Mouse (Mus musculus): ENCODE data around the gene Stard9. TPM values are rescaled to one million over a fixed set of nuclear protein-coding genes. Genes with fewer than 3 reads are reported as not detected.

Gene Stard9
- 4.1 to 9.6 TPM (median 6.0 TPM) in 3 replicates for total RNA-seq (2017)

DNA sequence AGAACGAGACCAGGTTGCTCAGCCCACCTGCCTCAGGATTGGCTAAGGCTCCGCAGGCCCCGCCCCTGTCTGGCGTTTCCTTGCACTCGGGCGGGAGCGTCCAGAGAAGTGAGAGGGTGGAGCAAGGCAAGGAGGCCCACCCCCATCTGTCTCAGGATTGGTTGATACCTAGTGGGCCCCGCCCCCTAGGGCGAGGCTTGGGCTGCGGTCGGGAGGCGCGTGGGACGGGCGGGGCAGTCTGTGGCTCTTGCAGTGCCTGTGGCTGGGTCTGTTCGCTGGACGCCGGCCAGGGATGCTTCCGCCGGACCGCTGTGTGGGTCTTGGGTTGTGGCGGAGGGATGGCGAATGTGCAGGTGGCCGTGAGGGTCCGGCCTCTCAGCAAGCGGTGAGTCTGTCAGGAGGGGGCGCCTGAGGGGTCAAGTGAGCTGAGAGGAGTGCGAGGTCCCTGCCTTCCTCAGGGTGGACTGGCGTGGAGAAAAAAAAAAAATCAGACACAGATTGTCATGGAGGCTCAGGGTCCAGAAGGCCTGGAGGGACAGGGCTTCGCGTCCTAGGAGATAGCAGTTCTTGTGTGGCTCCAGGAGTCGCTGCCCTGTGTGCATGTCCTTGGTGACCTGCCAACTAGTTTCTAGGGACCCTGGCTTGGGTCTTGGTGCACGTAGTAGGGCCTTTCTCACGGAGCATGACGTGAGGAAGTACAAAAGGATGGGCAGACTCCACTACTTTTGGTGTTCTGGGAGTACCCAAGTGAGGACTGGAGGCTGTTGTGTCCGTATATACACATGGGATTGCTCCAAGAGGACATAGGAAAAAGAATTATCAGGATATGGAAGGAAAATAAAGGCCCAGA, at the start of gene Stard9:
Gene Stard9 (plus strand): TSS at position 236 of the 850 bp plus-strand sequence.
- ATAC-seq (replicated peaks; ENCODE audit: insufficient number of reproducible peaks, low FRiP score, low TSS enrichment, poor library complexity, severe bottlenecking), result peak; percentile 99

DNA sequence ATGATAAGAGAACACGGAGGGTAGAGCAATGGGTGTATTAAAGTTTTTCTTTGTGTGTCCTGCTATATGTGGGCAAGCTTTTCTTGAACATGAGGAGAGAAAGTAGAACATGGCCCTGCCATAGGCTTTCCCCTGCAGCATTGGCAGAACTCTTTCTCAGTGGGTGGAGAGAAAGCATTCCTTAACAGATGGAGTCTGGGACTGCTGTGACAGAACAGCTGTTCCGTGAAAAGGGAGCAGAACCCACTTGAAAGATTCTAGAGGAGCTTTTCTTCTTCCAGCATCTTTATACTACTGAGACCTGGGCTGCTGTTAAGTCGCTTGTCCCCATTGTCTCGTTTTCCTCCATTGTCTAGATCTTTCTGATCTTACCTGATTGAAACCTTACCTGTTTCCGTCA, 39.2 kb upstream of the Stard9 start:
- no peak for ATAC-seq (replicated peaks; ENCODE audit: insufficient number of reproducible peaks, low FRiP score, low TSS enrichment, poor library complexity, severe bottlenecking)

GRCm38 (mm10) chr2:120592227-120592626, 36.7 kb upstream of the Stard9 start:
- no peak for ATAC-seq (replicated peaks; ENCODE audit: insufficient number of reproducible peaks, low FRiP score, low TSS enrichment, poor library complexity, severe bottlenecking)

DNA sequence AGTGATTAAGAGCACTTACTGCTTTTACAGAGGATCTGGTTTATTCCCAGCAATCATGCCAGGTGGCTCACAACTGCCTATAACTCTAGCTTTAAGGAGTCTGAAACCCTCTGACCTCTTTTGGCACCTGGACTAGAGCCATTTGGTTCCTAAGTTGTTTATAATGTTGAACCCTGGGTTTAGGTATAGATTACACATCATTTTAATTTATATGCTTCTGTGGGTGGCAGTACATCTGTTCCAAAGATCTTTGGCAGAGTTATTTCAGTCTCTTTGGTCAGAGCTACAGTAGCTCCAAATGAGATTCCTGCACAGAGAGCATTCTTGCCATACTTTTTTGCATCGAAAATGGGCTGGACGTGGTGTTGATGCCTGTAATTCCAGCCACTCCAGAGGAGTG, 31.2 kb upstream of the Stard9 start:
- ATAC-seq (replicated peaks; ENCODE audit: insufficient number of reproducible peaks, low FRiP score, low TSS enrichment, poor library complexity, severe bottlenecking), result no peak

DNA sequence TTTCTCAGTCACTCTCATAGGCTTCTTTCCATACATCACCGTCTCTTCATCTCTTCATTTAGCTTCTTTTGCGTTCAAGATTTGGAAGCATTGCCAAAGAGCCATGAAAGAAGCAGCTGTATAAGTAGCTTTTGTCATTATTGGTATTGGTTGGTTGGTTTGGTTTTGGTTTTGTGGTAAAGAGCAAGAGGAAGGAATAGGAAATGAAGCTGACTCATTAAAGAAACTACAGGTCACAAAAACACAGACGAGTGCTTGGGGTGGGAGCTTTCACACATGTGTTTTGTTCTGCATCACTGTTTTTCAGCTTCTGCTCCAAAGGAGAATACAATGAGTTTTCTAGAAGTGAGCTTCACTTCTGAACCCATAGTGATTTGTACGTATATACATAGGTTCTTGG, 29.4 kb upstream of the Stard9 start:
- no peak for ATAC-seq (replicated peaks; ENCODE audit: insufficient number of reproducible peaks, low FRiP score, low TSS enrichment, poor library complexity, severe bottlenecking)

DNA sequence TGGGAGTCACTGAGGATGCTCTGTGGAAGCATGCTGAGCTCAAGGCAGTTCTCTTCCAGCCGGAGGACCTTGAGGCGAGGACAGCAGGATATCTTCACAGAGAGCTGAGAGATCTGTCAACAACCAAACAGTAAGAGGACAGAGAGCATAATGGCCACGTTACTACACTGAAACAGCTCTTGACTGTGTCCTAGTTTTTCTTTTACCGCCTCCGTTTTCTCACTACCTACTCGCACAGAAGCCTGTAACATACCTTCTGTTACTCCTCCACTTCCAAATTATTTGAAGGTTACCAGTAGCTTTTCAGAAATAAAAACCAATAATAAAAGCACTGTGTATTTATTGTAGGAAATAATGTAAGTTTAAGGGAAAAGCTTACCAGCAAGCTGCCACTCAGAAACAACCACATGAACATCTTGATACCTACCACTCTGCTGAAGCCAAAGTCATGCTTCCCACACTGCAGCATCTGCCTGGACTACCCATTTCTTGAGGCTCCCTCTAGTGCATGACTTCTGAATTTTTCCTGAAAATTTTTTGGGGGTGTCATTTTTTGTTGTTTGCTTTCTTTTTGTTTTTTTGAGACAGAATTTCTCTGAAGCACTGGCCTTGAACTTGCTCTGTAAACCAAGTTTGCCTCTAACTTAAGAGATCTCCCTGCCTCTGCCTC, 22.8 kb upstream of the Stard9 start:
- ATAC-seq (replicated peaks; ENCODE audit: insufficient number of reproducible peaks, low FRiP score, low TSS enrichment, poor library complexity, severe bottlenecking), result no peak

DNA sequence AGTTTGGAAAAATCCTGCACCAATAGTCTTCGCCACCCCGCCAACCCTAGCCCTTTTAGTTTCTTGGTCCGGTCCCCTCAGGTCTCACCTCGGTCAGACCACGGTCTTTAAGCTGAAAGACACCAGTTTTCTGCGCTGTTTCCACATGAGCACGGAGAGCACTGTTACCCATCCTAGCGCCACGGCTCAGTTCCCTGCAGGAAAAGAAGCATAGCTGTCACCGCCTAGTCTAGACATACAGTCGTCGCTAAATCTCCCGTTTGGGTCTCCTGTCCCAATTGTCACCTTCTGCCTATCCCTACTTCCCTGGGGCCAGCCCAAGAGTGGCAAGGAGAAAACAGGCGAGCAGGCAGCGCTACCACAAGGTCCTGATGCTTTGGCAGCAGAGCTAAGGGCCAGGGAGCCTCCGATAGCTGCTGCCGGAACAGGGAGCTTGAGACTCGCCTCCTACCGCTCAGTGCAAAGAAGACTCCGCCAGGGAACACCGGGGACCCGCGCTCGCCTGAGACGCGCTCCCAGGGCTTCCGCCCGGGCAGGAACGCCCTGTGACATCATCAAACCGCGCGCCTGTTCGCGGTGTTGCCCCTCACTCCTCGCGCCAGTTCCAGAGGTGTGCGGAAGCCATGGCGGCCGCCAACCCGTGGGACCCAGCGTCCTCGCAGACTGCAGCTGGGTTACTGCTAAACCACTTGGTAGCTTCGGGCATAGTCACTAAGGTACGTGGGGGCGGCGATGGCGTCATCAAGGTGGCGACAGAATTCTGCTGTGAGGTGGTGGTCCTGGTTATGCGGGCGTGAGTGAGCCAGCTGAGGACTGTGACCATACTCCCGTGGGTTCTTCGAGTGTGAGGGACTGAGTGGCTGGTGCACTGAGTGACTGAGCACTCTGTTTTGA, 19.8 kb upstream of the Stard9 start, which contains the start of the genes Haus2 and Lrrc57:
Gene Haus2 (plus strand): TSS at position 554 of the 894 bp plus-strand sequence.
Gene Lrrc57 (minus strand): TSS at position 691 of the 894 bp plus-strand sequence.
- ATAC-seq (replicated peaks; ENCODE audit: insufficient number of reproducible peaks, low FRiP score, low TSS enrichment, poor library complexity, severe bottlenecking), result peak; percentile 90

GRCm38 (mm10) chr2:120616279-120617163, 12.4 kb upstream of the Stard9 start:
- no peak for ATAC-seq (replicated peaks; ENCODE audit: insufficient number of reproducible peaks, low FRiP score, low TSS enrichment, poor library complexity, severe bottlenecking)

DNA sequence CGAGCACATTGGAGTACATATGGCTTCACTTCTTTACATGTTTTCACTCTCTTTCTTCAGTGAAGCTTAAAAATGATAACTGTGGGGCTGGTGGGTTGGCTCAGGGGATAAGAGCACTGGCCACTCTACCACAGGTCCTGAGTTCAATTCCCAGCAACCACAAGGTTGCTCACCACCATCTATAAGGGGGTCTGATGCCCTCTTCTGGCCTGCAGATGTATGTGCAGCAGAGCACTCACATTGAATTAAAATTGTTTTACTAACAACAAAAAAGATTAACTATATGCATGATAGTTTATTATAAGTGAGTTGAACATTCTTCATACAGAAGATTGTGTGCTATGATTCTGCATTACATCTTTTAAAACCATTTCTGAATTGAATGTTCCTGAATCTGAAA, 9.4 kb upstream of the Stard9 start:
- no peak for ATAC-seq (replicated peaks; ENCODE audit: insufficient number of reproducible peaks, low FRiP score, low TSS enrichment, poor library complexity, severe bottlenecking)

DNA sequence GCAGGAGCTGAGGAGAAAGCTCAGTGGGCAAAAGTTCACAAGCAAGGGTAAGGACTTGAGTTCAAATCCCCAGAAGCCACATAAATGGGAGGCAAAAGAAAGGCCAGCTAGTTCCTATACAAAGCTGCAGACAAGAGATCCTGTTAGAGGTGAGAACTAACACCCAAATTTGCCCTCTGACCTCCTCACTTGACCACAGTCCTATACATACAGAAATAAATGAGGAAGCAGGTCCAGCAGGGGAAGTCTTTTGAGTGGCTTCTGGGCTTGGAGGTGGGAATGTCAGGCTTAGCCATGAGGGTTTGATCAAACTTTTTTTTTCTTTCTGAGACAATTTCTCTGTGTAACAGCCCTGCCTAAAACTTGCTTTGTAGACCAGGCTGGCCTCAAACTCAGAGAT, 6.0 kb upstream of the Stard9 start:
- peak; percentile 61 for ATAC-seq (replicated peaks; ENCODE audit: insufficient number of reproducible peaks, low FRiP score, low TSS enrichment, poor library complexity, severe bottlenecking)

GRCm38 (mm10) chr2:120628076-120628865, 650 bp upstream of the Stard9 start:
- no peak for ATAC-seq (replicated peaks; ENCODE audit: insufficient number of reproducible peaks, low FRiP score, low TSS enrichment, poor library complexity, severe bottlenecking)

DNA sequence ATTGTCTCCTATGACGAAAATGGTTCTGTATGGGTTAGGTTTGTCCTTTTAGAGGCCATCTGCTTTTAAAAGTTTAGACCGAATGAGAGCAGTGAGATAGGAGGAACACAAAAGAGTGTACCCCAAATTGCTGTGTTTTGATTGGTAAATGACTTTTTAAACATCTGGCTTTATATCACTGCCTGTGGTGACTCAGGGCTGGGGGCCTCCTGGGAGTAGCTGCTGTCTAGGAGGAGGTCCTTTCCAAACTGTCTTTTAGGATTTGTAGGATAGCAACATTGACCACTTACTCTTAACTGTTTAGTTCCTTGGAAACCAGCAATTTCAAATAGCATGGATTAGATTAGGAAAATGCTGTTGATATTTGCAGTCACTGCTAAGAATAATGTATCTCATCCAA, 1.3 kb downstream of the Stard9 start:
- ATAC-seq (replicated peaks; ENCODE audit: insufficient number of reproducible peaks, low FRiP score, low TSS enrichment, poor library complexity, severe bottlenecking), result no peak

DNA sequence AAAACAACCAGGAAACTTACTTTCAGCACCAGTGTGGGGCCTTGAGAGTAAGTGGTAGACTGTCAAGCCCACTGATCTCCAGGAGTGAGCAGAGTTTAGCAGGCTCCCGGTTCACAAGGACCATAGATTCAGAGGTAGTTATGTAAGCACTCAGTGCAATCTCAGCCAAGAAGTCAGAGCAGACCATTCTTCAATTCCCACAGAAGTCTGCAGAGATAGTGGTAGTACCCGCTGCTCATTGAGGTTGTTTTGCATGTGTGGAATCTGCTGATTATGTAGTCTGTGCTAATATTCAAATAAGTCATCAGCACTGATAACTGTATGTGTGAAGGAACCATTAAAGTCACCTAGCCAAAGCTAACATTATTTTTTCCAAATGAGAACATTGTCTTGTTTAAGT, 1.7 kb downstream of the Stard9 start:
- ATAC-seq (replicated peaks; ENCODE audit: insufficient number of reproducible peaks, low FRiP score, low TSS enrichment, poor library complexity, severe bottlenecking), result no peak

DNA sequence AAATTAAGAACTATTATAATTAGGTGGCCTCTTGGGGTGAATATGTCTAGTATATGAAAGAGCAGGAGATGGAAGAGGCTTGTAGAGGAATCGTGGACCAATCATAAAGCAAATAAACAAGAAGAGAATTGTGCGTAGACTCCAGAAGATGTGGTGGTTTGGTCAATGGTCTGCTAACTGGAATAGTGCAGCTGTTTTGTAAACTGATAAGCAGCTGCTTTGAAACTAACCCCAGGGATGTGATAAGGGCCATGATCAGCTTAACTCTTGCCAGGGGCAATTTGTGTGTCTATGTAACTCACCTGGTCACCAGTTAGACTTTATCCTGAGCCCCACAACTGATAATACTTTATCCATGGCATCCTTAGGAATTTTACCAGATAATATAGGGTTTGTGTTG, 2.6 kb downstream of the Stard9 start:
- no peak for ATAC-seq (replicated peaks; ENCODE audit: insufficient number of reproducible peaks, low FRiP score, low TSS enrichment, poor library complexity, severe bottlenecking)

DNA sequence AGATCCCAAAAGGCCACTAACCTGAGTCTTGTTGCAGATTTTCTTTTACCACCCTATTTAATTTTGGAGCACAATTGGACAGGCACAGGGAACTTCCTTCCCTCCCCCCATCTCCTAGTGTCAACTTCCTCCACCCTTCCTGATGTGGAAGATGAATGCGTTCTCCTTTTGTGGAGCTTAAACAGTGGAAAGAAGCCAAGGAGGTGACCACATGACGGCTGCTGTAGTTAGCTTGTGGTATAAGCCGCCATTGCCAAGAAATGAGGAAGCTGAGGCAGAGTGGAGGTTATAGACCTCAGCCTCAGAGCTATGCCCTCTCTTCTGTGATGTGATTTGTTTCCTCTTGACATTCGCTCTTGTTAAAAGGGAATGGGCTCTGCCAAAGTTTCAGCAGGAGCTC, 3.0 kb downstream of the Stard9 start:
- peak; percentile 72 for ATAC-seq (replicated peaks; ENCODE audit: insufficient number of reproducible peaks, low FRiP score, low TSS enrichment, poor library complexity, severe bottlenecking)

DNA sequence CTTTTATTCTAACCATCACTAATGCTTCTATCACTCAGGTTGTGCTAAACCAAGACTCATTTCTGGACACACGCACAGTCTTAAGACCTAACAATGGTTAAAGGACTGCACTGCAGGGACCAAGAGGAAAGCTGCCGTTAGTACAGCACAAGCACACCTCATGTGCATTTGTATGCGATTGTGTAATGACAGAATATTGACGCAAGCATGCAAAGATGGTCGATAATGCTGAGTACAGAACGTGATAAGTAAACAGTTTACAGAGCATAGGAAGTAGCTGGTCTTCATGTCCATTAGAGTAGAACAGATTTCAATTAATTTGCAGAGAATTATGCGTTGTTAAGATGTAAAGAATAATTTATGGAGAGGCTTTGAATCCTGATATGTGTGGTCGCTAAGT, 11.9 kb downstream of the Stard9 start:
- no peak for ATAC-seq (replicated peaks; ENCODE audit: insufficient number of reproducible peaks, low FRiP score, low TSS enrichment, poor library complexity, severe bottlenecking)

GRCm38 (mm10) chr2:120643836-120644235, 14.9 kb downstream of the Stard9 start:
- no peak for ATAC-seq (replicated peaks; ENCODE audit: insufficient number of reproducible peaks, low FRiP score, low TSS enrichment, poor library complexity, severe bottlenecking)
